Mouse (Mus musculus) MEL (cell line): ENCODE measurements around the gene Olfr1367. TPM values are rescaled to one million over a fixed set of nuclear protein-coding genes. Genes with fewer than 3 reads are reported as not detected.
"Not testable (repeated sequence)": the region's sequence is repeated elsewhere in the genome, so short reads cannot be mapped to it uniquely, and the experiment has no call there.

ENCODE experiments used
- DNase-seq: peaks from one replicate; pipeline ENCODE4 v3.0.0; 2011; ENCODE audit warnings: low read depth, low spot score
- H3K27ac ChIP-seq: 2 replicates; pipeline ENCODE4 v1.5.1; 2012; ENCODE audit warnings: low read depth, mild to moderate bottlenecking, control low read depth, low read length, moderate library complexity; ENCODE audit not compliant: control insufficient read depth
- H3K27me3 ChIP-seq, 2 experiments: fragments of 150-350 bp in 1 of 2; sonication (generic) in 1 of 2; 2 replicates each; pipeline ENCODE4 v1.6.1; 2012; ENCODE audit warnings: low read length in 2 of 2, mild to moderate bottlenecking in 2 of 2, improper control_type of control experiment in 1 of 2, moderate library complexity in 1 of 2; ENCODE audit not compliant: insufficient read depth in 2 of 2, control insufficient read depth in 1 of 2
- H3K36me3 ChIP-seq, 2 experiments: 2 replicates each; pipeline ENCODE4 v1.6.1; 2012 to 2014; ENCODE audit warnings: low read length in 2 of 2, improper control_type of control experiment in 1 of 2, inconsistent platforms in 1 of 2, mild to moderate bottlenecking in 1 of 2; ENCODE audit not compliant: insufficient read depth in 2 of 2, control insufficient read depth in 1 of 2
- H3K4me1 ChIP-seq, 2 experiments: fragments of 150-350 bp in 1 of 2; sonication (generic) in 1 of 2; 2 replicates each; pipeline ENCODE4 v1.6.1; 2012; ENCODE audit warnings: low read length in 2 of 2, improper control_type of control experiment in 1 of 2, mild to moderate bottlenecking in 1 of 2; ENCODE audit not compliant: insufficient read depth in 2 of 2, control insufficient read depth in 1 of 2
- H3K4me3 ChIP-seq, 2 experiments: fragments of 150-350 bp in 1 of 2; sonication (generic) in 1 of 2; 2 replicates each; pipeline ENCODE4 v1.5.1; 2012; ENCODE audit warnings: low read depth in 2 of 2, low read length in 2 of 2, mild to moderate bottlenecking in 2 of 2, moderate library complexity in 2 of 2, control low read depth in 1 of 2, improper control_type of control experiment in 1 of 2; ENCODE audit not compliant: control insufficient read depth in 1 of 2, insufficient read depth in 1 of 2
- H3K79me2 ChIP-seq: 2 replicates; pipeline ENCODE4 v1.6.1; 2012; ENCODE audit warnings: mild to moderate bottlenecking, low read length, moderate library complexity; ENCODE audit not compliant: control insufficient read depth, poor library complexity, insufficient read depth
- H3K9ac ChIP-seq: 2 replicates; pipeline ENCODE4 v1.6.1; 2012; ENCODE audit warnings: low read depth, mild to moderate bottlenecking, control low read depth, low read length, moderate library complexity; ENCODE audit not compliant: control insufficient read depth, poor library complexity, severe bottlenecking
- H3K9me3 ChIP-seq: fragments of 150-350 bp; sonication (generic); replicated peaks from 2 replicates; pipeline ENCODE4 v1.6.1; 2012; ENCODE audit warnings: mild to moderate bottlenecking, low read length, improper control_type of control experiment, moderate library complexity; ENCODE audit not compliant: insufficient read depth
- BHLHE40 ChIP-seq: IDR thresholded peaks from 2 replicates; pipeline ENCODE4 v1.6.1; 2012; ENCODE audit warnings: low read depth, mild to moderate bottlenecking, inconsistent platforms, low read length, improper control_type of control experiment, borderline replicate concordance
- CHD2 ChIP-seq: IDR thresholded peaks from 2 replicates; pipeline ENCODE4 v1.6.1; 2011; ENCODE audit warnings: low read length, improper control_type of control experiment
- E2F4 ChIP-seq: IDR thresholded peaks from 2 replicates; pipeline ENCODE4 v1.6.1; 2011; ENCODE audit warnings: low read depth, low read length, improper control_type of control experiment, borderline replicate concordance
- GATA1 ChIP-seq: IDR thresholded peaks from 2 replicates; pipeline ENCODE4 v1.6.1; 2011; ENCODE audit warnings: low read depth, low read length, improper control_type of control experiment
- HCFC1 ChIP-seq: IDR thresholded peaks from 2 replicates; pipeline ENCODE4 v1.6.1; 2012; ENCODE audit warnings: low read depth, mild to moderate bottlenecking, inconsistent platforms, low read length, improper control_type of control experiment, moderate library complexity
- MAFK ChIP-seq: IDR thresholded peaks from 2 replicates; pipeline ENCODE4 v1.6.1; 2011; ENCODE audit warnings: low read depth, mild to moderate bottlenecking, low read length, improper control_type of control experiment, borderline replicate concordance
- MAX ChIP-seq: IDR thresholded peaks from 2 replicates; pipeline ENCODE4 v1.6.1; 2011; ENCODE audit warnings: low read length, improper control_type of control experiment
- MEF2A ChIP-seq: IDR thresholded peaks from 2 replicates; pipeline ENCODE4 v1.6.1; 2014; ENCODE audit warnings: low read depth, mild to moderate bottlenecking, inconsistent platforms, low read length, improper control_type of control experiment; ENCODE audit not compliant: poor library complexity, insufficient replicate concordance, severe bottlenecking; ENCODE audit errors: extremely low read depth
- MYC ChIP-seq: IDR thresholded peaks from 2 replicates; pipeline ENCODE4 v1.6.1; 2011; ENCODE audit warnings: low read depth, mild to moderate bottlenecking, low read length, improper control_type of control experiment, moderate library complexity
- NRF1 ChIP-seq: IDR thresholded peaks from 2 replicates; pipeline ENCODE4 v1.6.1; 2014; ENCODE audit warnings: low read depth, mild to moderate bottlenecking, inconsistent platforms, low read length, improper control_type of control experiment, moderate library complexity; ENCODE audit not compliant: poor library complexity, insufficient read depth, severe bottlenecking
- POLR2AphosphoS2 ChIP-seq: IDR thresholded peaks from 2 replicates; pipeline ENCODE4 v1.6.1; 2011; ENCODE audit warnings: low read length, improper control_type of control experiment
- POLR2AphosphoS5 ChIP-seq: IDR thresholded peaks from 2 replicates; pipeline ENCODE4 v1.6.1; 2012; ENCODE audit warnings: low read depth, borderline replicate concordance, mild to moderate bottlenecking, inconsistent platforms, low read length, moderate library complexity, mixed read lengths
- RAD21 ChIP-seq: IDR thresholded peaks from 2 replicates; pipeline ENCODE4 v1.6.1; 2011; ENCODE audit warnings: mild to moderate bottlenecking, low read depth, low read length, improper control_type of control experiment
- RCOR1 ChIP-seq: IDR thresholded peaks from 2 replicates; pipeline ENCODE4 v1.6.1; 2012; ENCODE audit warnings: low read depth, mild to moderate bottlenecking, inconsistent platforms, low read length, improper control_type of control experiment
- SIN3A ChIP-seq: IDR thresholded peaks from 2 replicates; pipeline ENCODE4 v1.6.1; 2012; ENCODE audit warnings: low read length, improper control_type of control experiment, inconsistent platforms
- SMC3 ChIP-seq: IDR thresholded peaks from 2 replicates; pipeline ENCODE4 v1.6.1; 2011; ENCODE audit warnings: low read depth, low read length, improper control_type of control experiment
- TAL1 ChIP-seq: IDR thresholded peaks from 2 replicates; pipeline ENCODE4 v1.6.1; 2012; ENCODE audit warnings: mild to moderate bottlenecking, inconsistent platforms, low read length, moderate library complexity, mixed read lengths
- UBTF ChIP-seq: IDR thresholded peaks from 2 replicates; pipeline ENCODE4 v1.6.1; 2012; ENCODE audit warnings: low read depth, mild to moderate bottlenecking, inconsistent platforms, low read length, improper control_type of control experiment, moderate library complexity, borderline replicate concordance; ENCODE audit not compliant: insufficient read depth
- USF1 ChIP-seq: IDR thresholded peaks from 2 replicates; pipeline ENCODE4 v1.6.1; 2014; ENCODE audit warnings: low read depth, mild to moderate bottlenecking, inconsistent platforms, low read length, improper control_type of control experiment, moderate library complexity
- USF2 ChIP-seq, 2 experiments: IDR thresholded peaks; 2 replicates each; pipeline ENCODE4 v1.6.1; 2011 to 2012; ENCODE audit warnings: improper control_type of control experiment in 2 of 2, low read length in 2 of 2, borderline replicate concordance in 1 of 2, inconsistent platforms in 1 of 2, low read depth in 1 of 2, mild to moderate bottlenecking in 1 of 2; ENCODE audit not compliant: insufficient read depth in 1 of 2
- ZMIZ1 ChIP-seq: IDR thresholded peaks from 2 replicates; pipeline ENCODE4 v1.6.1; 2012; ENCODE audit warnings: low read depth, mild to moderate bottlenecking, inconsistent platforms, low read length, improper control_type of control experiment, moderate library complexity
- polyA plus RNA-seq, 2 experiments: library from polyadenylated mRNA; stranded (reverse) in 1 of 2; unstranded in 1 of 2; fragments of >175 nt in 1 of 2; fragments of >200 nt in 1 of 2; gene quantifications; 2 replicates each; pipeline versions ENCODE4 v1.2.1 to v1.2.4; 2012; ENCODE audit warnings: low replicate concordance in 2 of 2, low read depth in 1 of 2; ENCODE audit not compliant: insufficient read length in 2 of 2, insufficient read depth in 1 of 2, missing spikeins in 1 of 2
- total RNA-seq: library from RNA; depleted of rRNA; stranded (reverse); fragments of 300-350 nt; gene quantifications from 2 replicates; pipeline ENCODE4 v1.2.3, GENCODE M21; 2012

The Olfr1367 gene
- total and polyA plus RNA-seq, 3 experiments: not detected

GRCm38 (mm10) chr13:21395211-21395610, 48.5 kb downstream of the Olfr1367 start:
- no peak for TF ChIP-seq POLR2AphosphoS2
- TF ChIP-seq RAD21: no peak
- TF ChIP-seq RCOR1: no peak
- no peak for TF ChIP-seq SIN3A
- TF ChIP-seq HCFC1: no peak
- no peak for TF ChIP-seq POLR2AphosphoS5
- H3K27ac ChIP-seq: no peak overlapping the region
- no peak overlapping the region for H3K4me3 ChIP-seq
- no peaks in the 10 kb centered on the region for H3K27me3 ChIP-seq
- H3K9me3 ChIP-seq: no peaks in the 10 kb centered on the region
- H3K4me1 ChIP-seq: no peaks in the 10 kb centered on the region
- H3K79me2 ChIP-seq: 0 out of 2 replicates have a peak, but pooled peaks cover 2% of the 10 kb centered on the region
- H3K9ac ChIP-seq: no peak overlapping the region
- peaks cover 0 to 19% of the 10 kb centered on the region in 2 experiments; a peak in 2 of 4 replicates for H3K36me3 ChIP-seq
- DNase-seq: no peak

- no peaks in the 10 kb centered on the region for H3K27me3 ChIP-seq
- H3K4me1 ChIP-seq: no peaks in the 10 kb centered on the region
- H3K9me3 ChIP-seq: no peaks in the 10 kb centered on the region
- no peak for DNase-seq
- H3K9ac ChIP-seq: no peak overlapping the region
- H3K27ac ChIP-seq: no peak overlapping the region
- H3K79me2 ChIP-seq: 0 out of 2 replicates have a peak, but pooled peaks cover 3% of the 10 kb centered on the region
- H3K4me3 ChIP-seq: no peak overlapping the region
- peaks cover 0 to 19% of the 10 kb centered on the region in 2 experiments; a peak in 2 of 4 replicates for H3K36me3 ChIP-seq
- TF ChIP-seq SIN3A: no peak
- no peak for TF ChIP-seq CHD2
- no peak for TF ChIP-seq MEF2A
- no peak for TF ChIP-seq ZMIZ1
- no peak for TF ChIP-seq USF2 (IDR thresholded peaks at IDR 0.05; ENCODE audit: borderline replicate concordance in 1 of 2, insufficient read depth in 1 of 2, low read depth in 1 of 2, low read length in 2 of 2)
- no peak for TF ChIP-seq GATA1
- no peak for TF ChIP-seq POLR2AphosphoS2
- TF ChIP-seq NRF1: no peak
- no peak for TF ChIP-seq USF1
- TF ChIP-seq MAFK: no peak
- TF ChIP-seq TAL1: no peak
- TF ChIP-seq UBTF: no peak
- no peak for TF ChIP-seq BHLHE40
- no peak for TF ChIP-seq SMC3
- no peak for TF ChIP-seq RAD21
- no peak for TF ChIP-seq E2F4
- TF ChIP-seq MYC: no peak
- TF ChIP-seq MAX: no peak
These were observed 48.9 kb downstream of the Olfr1367 start for GRCm38 (mm10) chr13:21395623-21396022.

- H3K27ac ChIP-seq, H3K9me3 ChIP-seq, H3K4me3 ChIP-seq, H3K9ac ChIP-seq, H3K27me3 ChIP-seq, H3K79me2 ChIP-seq, DNase-seq, H3K4me1 ChIP-seq: not testable (repeated sequence)
- H3K36me3 ChIP-seq: peaks cover under 1 to 19% of the 10 kb centered on the region in 2 experiments
These were observed 49.3 kb downstream of the Olfr1367 start for GRCm38 (mm10) chr13:21396048-21396447.
